Mouse (Mus musculus) lung, adult 2 months (tissue): ENCODE results near the gene Samsn1.

Experiments
- CTCF ChIP-seq: fragments of 200-500 bp; IDR thresholded peaks from 2 replicates; pipeline ENCODE4 v1.5.1; 2011; ENCODE audit warnings: mild to moderate bottlenecking, low read length, control low read depth; ENCODE audit not compliant: insufficient read depth
- POLR2A ChIP-seq: fragments of 200-500 bp; IDR thresholded peaks from 2 replicates; pipeline ENCODE4 v1.6.1; 2011; ENCODE audit warnings: low read depth, mild to moderate bottlenecking, control low read depth, low read length, borderline replicate concordance; ENCODE audit errors: extremely low read depth

DNA sequence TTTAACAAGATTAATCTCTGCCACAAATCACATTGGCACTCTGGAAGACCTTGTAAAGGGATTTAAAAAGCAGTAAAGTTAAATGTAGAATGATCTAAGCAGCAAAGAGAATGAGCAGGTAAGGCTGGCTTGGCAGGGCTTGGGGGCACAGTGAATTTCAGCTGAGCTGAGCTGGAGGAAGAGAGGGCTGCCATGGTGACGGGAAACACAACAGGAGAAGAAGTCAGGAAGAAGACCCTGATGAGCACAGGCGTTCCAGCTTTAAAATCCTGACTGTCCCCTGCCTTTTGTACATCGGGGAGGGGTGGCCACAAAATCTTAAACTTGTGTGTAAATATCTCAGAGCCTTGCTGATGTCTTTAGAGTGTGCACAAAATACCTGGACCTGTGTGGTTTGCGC is 32.0 kb upstream of the Samsn1 start:
- no peak for TF ChIP-seq CTCF
- TF ChIP-seq POLR2A, result no peak
